ENCODE assay signal across 8 mouse cellular contexts in the genomic region with DNA sequence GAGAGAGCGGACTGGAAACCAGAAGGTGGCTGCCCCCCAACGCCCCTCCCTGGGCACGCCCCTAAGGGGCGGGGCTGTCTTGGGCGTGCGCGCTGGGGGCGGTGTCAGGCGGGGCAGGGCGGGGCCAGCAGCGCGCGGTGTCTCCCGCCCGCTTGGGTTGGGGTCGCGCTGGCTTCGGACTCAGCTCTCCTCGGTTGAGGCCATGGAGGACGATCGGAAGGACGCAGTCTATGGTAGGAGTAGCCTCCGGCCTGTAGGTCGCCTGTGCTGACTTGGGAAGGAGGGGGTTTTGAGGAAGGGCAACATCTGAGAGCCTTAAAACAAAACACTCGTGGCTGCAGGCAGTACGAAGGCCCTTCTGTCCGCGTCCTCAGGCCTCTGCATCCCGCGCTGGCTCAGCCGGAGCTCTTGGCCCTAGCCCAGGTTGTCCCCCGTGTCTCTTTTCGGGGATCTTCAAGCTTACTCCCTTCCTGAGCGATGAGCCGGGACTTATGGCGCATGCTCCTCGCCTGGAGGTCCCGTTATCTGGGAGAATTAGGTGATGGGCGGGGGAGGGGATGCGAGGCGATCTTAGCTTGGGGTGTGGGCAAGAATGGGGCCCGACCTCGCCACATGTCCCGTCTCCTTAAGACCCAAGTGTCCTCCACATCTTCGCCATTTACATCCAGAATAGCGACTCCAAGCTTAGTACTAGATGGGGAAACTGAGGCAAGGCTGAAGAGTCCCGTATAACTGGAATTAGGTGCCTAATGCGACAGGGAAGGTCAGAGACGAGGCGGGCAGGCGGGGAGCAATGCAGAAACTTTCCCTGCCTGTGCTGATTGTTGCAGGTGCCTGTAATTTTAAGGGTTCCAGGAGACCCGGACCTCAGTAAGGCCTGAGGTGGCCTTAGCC. TPM values are rescaled to one million over a fixed set of nuclear protein-coding genes. Genes with fewer than 3 reads are reported as not detected.
DNase-seq lines count a peak whose midpoint lies in the region; ATAC-seq and TF ChIP-seq lines count a peak whose summit lies in the region.

Gene Slc44a2, plus strand, starts transcription at position 80 of the 894 bp plus-strand sequence.

- peaks cover 51% of the 10 kb centered on the region for H3K79me2 ChIP-seq in C2C12 (ENCODE audit: control insufficient read depth, insufficient read depth)
- H3K79me2 ChIP-seq in liver, adult 2 months (ENCODE audit: control insufficient read depth, insufficient read depth, low read length): no peaks in the 10 kb centered on the region

- no peaks in the 10 kb centered on the region for H3K27me3 ChIP-seq in C2C12 (ENCODE audit: control insufficient read depth, insufficient read depth, insufficient read length)
- H3K27me3 ChIP-seq in heart, embryonic 11.5 days (ENCODE audit: control insufficient read depth, insufficient read depth, low read length): no peaks in the 10 kb centered on the region
- H3K27me3 ChIP-seq in kidney, embryonic 16.5 days (ENCODE audit: insufficient read depth, low read length): no peaks in the 10 kb centered on the region
- H3K27me3 ChIP-seq in liver, adult 2 months (ENCODE audit: control insufficient read depth, insufficient read depth, low read length): no peaks in the 10 kb centered on the region

- peaks cover 16% of the 10 kb centered on the region for H3K4me1 ChIP-seq in heart, embryonic 11.5 days (ENCODE audit: control insufficient read depth, insufficient read depth, low read length)
- peaks cover 16% of the 10 kb centered on the region for H3K4me1 ChIP-seq in kidney, embryonic 16.5 days (ENCODE audit: insufficient read depth, low read length)
- peaks cover 2% of the 10 kb centered on the region for H3K4me1 ChIP-seq in liver, adult 2 months (ENCODE audit: control insufficient read depth, insufficient read depth, low read length)

- peak within 1 kb of the TSS; percentile 70 for H3ac ChIP-seq in C2C12 (ENCODE audit: control insufficient read depth, insufficient read length, low read depth)

- no peak for TF ChIP-seq CTCF in C2C12 (IDR thresholded peaks at IDR 0.05; ENCODE audit: control insufficient read depth, insufficient read depth, insufficient read length)
- TF ChIP-seq CTCF in brain, embryonic 14.5 days (IDR thresholded peaks at IDR 0.05; ENCODE audit: borderline replicate concordance, extremely low read depth, insufficient read depth, insufficient read length): no peak
- no peak for TF ChIP-seq CTCF in liver, adult 2 months (IDR thresholded peaks at IDR 0.05; ENCODE audit: low read depth, low read length)

- H3K9ac ChIP-seq in heart, embryonic 11.5 days (ENCODE audit: low read depth, low read length): peak within 1 kb of the TSS; percentile 90
- peak within 1 kb of the TSS; percentile 82 for H3K9ac ChIP-seq in kidney, embryonic 16.5 days (replicated peaks; ENCODE audit: low read length)
- H3K9ac ChIP-seq in liver, adult 2 months (ENCODE audit: low read depth, low read length): peak within 1 kb of the TSS; percentile 77

- peak within 1 kb of the TSS; percentile 55 for H3K4me3 ChIP-seq in C2C12 (ENCODE audit: insufficient read depth, poor library complexity, severe bottlenecking)
- H3K4me3 ChIP-seq in heart, embryonic 11.5 days (ENCODE audit: low read depth, low read length): peak within 1 kb of the TSS; percentile 84
- peak within 1 kb of the TSS; percentile 82 for H3K4me3 ChIP-seq in kidney, embryonic 16.5 days (ENCODE audit: low read length)
- H3K4me3 ChIP-seq in liver, adult 2 months (ENCODE audit: insufficient read depth, low read depth, low read length): peak within 1 kb of the TSS; percentile 86

- peak; percentile 85 for TF ChIP-seq POLR2A in brain, embryonic 14.5 days (IDR thresholded peaks at IDR 0.05; ENCODE audit: borderline replicate concordance, extremely low read depth, insufficient read depth, insufficient read length, poor library complexity, severe bottlenecking)
- 0 out of 2 replicates have a peak, but pooled peaks have one; percentile 12 for TF ChIP-seq POLR2A in liver, adult 2 months (IDR thresholded peaks at IDR 0.05; ENCODE audit: extremely low read depth, insufficient read depth, low read length)

- no peaks in the 10 kb centered on the region for H3K36me3 ChIP-seq in C2C12 (ENCODE audit: control insufficient read depth, insufficient read depth)
- no peaks in the 10 kb centered on the region for H3K36me3 ChIP-seq in heart, embryonic 11.5 days (ENCODE audit: control insufficient read depth, insufficient read depth, low read length)
- peaks cover 5% of the 10 kb centered on the region; the same call in 1 of the 2 replicates for H3K36me3 ChIP-seq in kidney, embryonic 16.5 days (ENCODE audit: insufficient read depth, low read length)
- no peaks in the 10 kb centered on the region for H3K36me3 ChIP-seq in liver, adult 2 months (ENCODE audit: control insufficient read depth, insufficient read depth, low read length)

- WGBS in heart, embryonic 11.5 days (ENCODE audit: insufficient replicate concordance): under 1% methylated on average over 52 of the region's 52 CpGs
- under 1% methylated on average over 52 of the region's 52 CpGs for WGBS in kidney, embryonic 16.5 days
- 9% methylated on average over 52 of the region's 52 CpGs for WGBS in liver, adult 2 months

- peak; percentile 89 for DNase-seq in brain, embryonic 14.5 days (ENCODE audit: low read depth)
- DNase-seq in liver, adult 2 months (ENCODE audit: extremely low read depth, low read depth, low spot score): peak; percentile 33
- peak; percentile 88 to 90 for DNase-seq in spleen, postnatal 36 days (ENCODE audit: low spot score in 2 of 2)

- peak; percentile 90 for ATAC-seq in erythroblast, adult 5-6 weeks (replicated peaks; ENCODE audit: low FRiP score, poor library complexity, severe bottlenecking)
- ATAC-seq in heart, embryonic 11.5 days (replicated peaks; ENCODE audit: insufficient number of reproducible peaks, low FRiP score, low TSS enrichment): peak; percentile 91
- peak; percentile 93 for ATAC-seq in kidney, embryonic 16.5 days (ENCODE audit: low FRiP score, low TSS enrichment)
- peak; percentile 64 for ATAC-seq in monocyte, adult 5-6 weeks (replicated peaks; ENCODE audit: insufficient number of reproducible peaks, low FRiP score, low TSS enrichment, poor library complexity, severe bottlenecking)

- peaks cover 43% of the 10 kb centered on the region for H3K79me3 ChIP-seq in C2C12 (ENCODE audit: low read depth)

- no peaks in the 10 kb centered on the region for H3K9me3 ChIP-seq in heart, embryonic 11.5 days (replicated peaks; ENCODE audit: control insufficient read depth, low read length)
- no peaks in the 10 kb centered on the region for H3K9me3 ChIP-seq in kidney, embryonic 16.5 days (ENCODE audit: low read length)

- peak within 1 kb of the TSS; percentile 98 for H3K4me2 ChIP-seq in heart, embryonic 11.5 days
- peak within 1 kb of the TSS; percentile 85 for H3K4me2 ChIP-seq in kidney, embryonic 16.5 days (replicated peaks; ENCODE audit: low read depth, low read length)

- peak within 1 kb of the TSS; percentile 77 for H3K27ac ChIP-seq in heart, embryonic 11.5 days (ENCODE audit: low read depth, low read length)
- peak within 1 kb of the TSS; percentile 58 for H3K27ac ChIP-seq in kidney, embryonic 16.5 days (ENCODE audit: low read length)
- H3K27ac ChIP-seq in liver, adult 2 months (replicated peaks; ENCODE audit: insufficient read depth, low read depth, low read length): peak within 1 kb of the TSS; percentile 30

TF ChIP-seq in C2C12, 6 proteins besides CTCF, POLR2A, EP300 and RAD21:
- TF ChIP-seq MYOD1 (IDR thresholded peaks at IDR 0.05; ENCODE audit: control insufficient read depth, insufficient read length, low read depth): no peak
- no peak for TF ChIP-seq USF1 (IDR thresholded peaks at IDR 0.05; ENCODE audit: low read depth)
- TF ChIP-seq FOSL1 (IDR thresholded peaks at IDR 0.05; ENCODE audit: insufficient read depth, low read length, poor library complexity, severe bottlenecking): no peak
- TF ChIP-seq MYOG (IDR thresholded peaks at IDR 0.05; ENCODE audit: control insufficient read depth, extremely low read depth, insufficient read length): no peak
- no peak for TF ChIP-seq CEBPB (IDR thresholded peaks at IDR 0.05; ENCODE audit: low read depth)
- TF ChIP-seq MAX (IDR thresholded peaks at IDR 0.05): no peak

RNA-seq across cellular contexts. Expression of gene Slc44a2, which starts in this region (rescaled TPM):
- polyA plus RNA-seq in C2C12 (2012; fragmentation: generic; extraction: Trizol): 221 TPM
- polyA plus RNA-seq in brain, embryonic 14.5 days (2012; rRNA removed): 70.1 and 75.6 TPM in 2 replicates
- 10.6 and 17.1 TPM in 2 replicates for total RNA-seq in erythroblast, adult 5-6 weeks (2015; ENCODE audit: low replicate concordance)
- 11.7 and 14.5 TPM in 2 replicates for total RNA-seq in erythroblast, adult 5-6 weeks (2017; ENCODE audit: low replicate concordance)
- 62.3 and 70.0 TPM in 2 replicates for polyA plus RNA-seq in heart, embryonic 11.5 days (2014; fragmentation: Nextera tagmentation; extraction: Ambion mirVana)
- 116 and 122 TPM in 2 replicates for polyA plus RNA-seq in kidney, embryonic 16.5 days (2015; fragmentation: Nextera tagmentation; extraction: Ambion mirVana)
- total RNA-seq in liver, adult 2 months (2014; rRNA removed): 3.8 and 4.9 TPM in 2 replicates
- polyA plus RNA-seq in liver, adult 2 months (2012; rRNA removed): 3.9 and 5.8 TPM in 2 replicates
- 230 to 297 TPM (median 259 TPM) in 3 replicates for total RNA-seq in monocyte, adult 5-6 weeks (2017)

Comparison
In these comparisons a context has a peak if more than half of its experiments do, and no peak if none do; other contexts are left out.
1. Peak in every context shown above with its lines: DNase-seq, ATAC-seq, H3K4me3 ChIP-seq and H3K27ac ChIP-seq.
2. RNA of gene Slc44a2 (total RNA-seq): 230 to 297 TPM in monocyte, adult 5-6 weeks; 10.6 to 17.1 TPM in erythroblast, adult 5-6 weeks and 3.8 to 4.9 TPM in liver, adult 2 months; every median in the first group is over 10 times any median in the second.
3. DNase-seq: peak in every context shown above with its lines; median percentile 89 in brain, embryonic 14.5 days; 89 in spleen, postnatal 36 days; 33 in liver, adult 2 months.